In the genomic region with DNA sequence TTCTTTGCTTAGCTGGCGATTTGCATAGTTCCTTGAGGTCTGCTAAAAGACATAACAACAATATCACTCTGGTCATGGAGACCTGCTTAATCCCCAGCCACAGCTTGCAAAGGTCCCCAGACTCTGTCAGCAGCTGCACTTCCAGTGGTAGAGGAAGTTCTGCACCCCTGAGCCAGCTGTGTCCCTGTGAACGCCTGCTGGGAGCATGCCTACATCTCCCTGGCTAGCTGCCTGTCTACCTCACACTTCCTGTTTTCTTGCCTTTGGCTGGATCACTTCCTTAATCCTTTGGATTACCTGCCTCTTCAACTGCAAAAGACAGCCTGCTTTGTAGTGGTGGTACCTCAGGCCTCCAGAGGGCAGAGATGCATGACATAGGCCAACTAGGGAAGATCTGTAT, we compare ENCODE assay signal across 10 mouse cellular contexts. TPM values are rescaled to one million over a fixed set of nuclear protein-coding genes. Genes with fewer than 3 reads are reported as not detected.
DNase-seq lines count a peak whose midpoint lies in the region; ATAC-seq and TF ChIP-seq lines count a peak whose summit lies in the region.
"Had no signal": no experiment of that assay in that cellular context is flagged by ENCODE, and none has a peak within 500 bp of the region (broad histone marks: within the 10 kb centered on the region; RNA-seq: fewer than 3 reads in every experiment).

No protein-coding gene starts in this region.

- TF ChIP-seq CTCF in hindbrain, postnatal 0 days (IDR thresholded peaks at IDR 0.05; ENCODE audit: low read depth) = no peak

- no peak overlapping the region for H3K9ac ChIP-seq in hindbrain, embryonic 13.5 days
- H3K9ac ChIP-seq in hindbrain, postnatal 0 days (replicated peaks; ENCODE audit: low read length) = no peak overlapping the region
- H3K9ac ChIP-seq in heart, embryonic 15.5 days = no peak overlapping the region
- peak overlapping the region; percentile 43; the same call in 1 of the 2 replicates for H3K9ac ChIP-seq in limb, embryonic 13.5 days

- no peak overlapping the region for H3K4me3 ChIP-seq in hindbrain, embryonic 13.5 days
- no peak overlapping the region for H3K4me3 ChIP-seq in hindbrain, postnatal 0 days (ENCODE audit: low read length)
- H3K4me3 ChIP-seq in heart, embryonic 15.5 days = no peak overlapping the region
- no peak overlapping the region for H3K4me3 ChIP-seq in limb, embryonic 13.5 days

- peak overlapping the region; percentile 35; the same call in 1 of the 2 replicates for H3K27ac ChIP-seq in hindbrain, embryonic 13.5 days
- no peak overlapping the region; the same call in 1 of the 2 replicates for H3K27ac ChIP-seq in hindbrain, postnatal 0 days
- H3K27ac ChIP-seq in heart, embryonic 15.5 days = 0 out of 2 replicates have a peak overlapping the region, but pooled peaks have one; percentile 29
- H3K27ac ChIP-seq in limb, embryonic 13.5 days = no peak overlapping the region
- H3K27ac ChIP-seq: kidney, postnatal 0 days had no signal

- WGBS in hindbrain, embryonic 13.5 days = 28% methylated on average over 2 of the region's 2 CpGs
- WGBS in hindbrain, postnatal 0 days = 44% methylated on average over 2 of the region's 2 CpGs
- 24% methylated on average over 2 of the region's 2 CpGs for WGBS in heart, embryonic 15.5 days
- 16% methylated on average over 2 of the region's 2 CpGs for WGBS in limb, embryonic 13.5 days

- ATAC-seq in hindbrain, embryonic 13.5 days (ENCODE audit: low FRiP score) = no peak
- no peak for ATAC-seq in hindbrain, postnatal 0 days
- no peak for ATAC-seq in heart, embryonic 15.5 days (replicated peaks; ENCODE audit: insufficient number of reproducible peaks, insufficient read depth, low FRiP score, low read depth)
- ATAC-seq in limb, embryonic 13.5 days (ENCODE audit: low FRiP score, low read depth) = no peak

- H3K36me3 ChIP-seq in hindbrain, embryonic 13.5 days = no peaks in the 10 kb centered on the region
- H3K36me3 ChIP-seq in hindbrain, postnatal 0 days (ENCODE audit: insufficient read depth, low read length) = no peaks in the 10 kb centered on the region
- H3K36me3 ChIP-seq in heart, embryonic 15.5 days = no peaks in the 10 kb centered on the region
- H3K36me3 ChIP-seq in limb, embryonic 13.5 days = no peaks in the 10 kb centered on the region

- DNase-seq in hindbrain, postnatal 0 days (ENCODE audit: low spot score) = no peak
- DNase-seq in MEL-GATA-1-ER (ENCODE audit: extremely low read depth, low read depth) = peak; percentile 60
- DNase-seq in right cerebral cortex, postnatal 36 days (ENCODE audit: low spot score in 2 of 2) = no peak
- DNase-seq in layer of hippocampus, postnatal 10 days (ENCODE audit: low spot score in 2 of 2) = no peak
- DNase-seq in gastrocnemius, adult 18-20 months (ENCODE audit: low spot score) = no peak
- DNase-seq: right cerebral cortex, postnatal 14 days had no signal

- peaks cover 38% of the 10 kb centered on the region for H3K4me1 ChIP-seq in hindbrain, embryonic 13.5 days (replicated peaks)
- H3K4me1 ChIP-seq in hindbrain, postnatal 0 days (ENCODE audit: insufficient read depth, low read length) = peaks cover 8% of the 10 kb centered on the region; the same call in 1 of the 2 replicates
- H3K4me1 ChIP-seq in heart, embryonic 15.5 days (replicated peaks) = peaks cover 33% of the 10 kb centered on the region
- peaks cover 21% of the 10 kb centered on the region for H3K4me1 ChIP-seq in limb, embryonic 13.5 days

- H3K27me3 ChIP-seq in hindbrain, embryonic 13.5 days = no peaks in the 10 kb centered on the region
- H3K27me3 ChIP-seq in hindbrain, postnatal 0 days (ENCODE audit: insufficient read depth, low read length) = no peaks in the 10 kb centered on the region
- H3K27me3 ChIP-seq in heart, embryonic 15.5 days = no peaks in the 10 kb centered on the region
- H3K27me3 ChIP-seq in limb, embryonic 13.5 days = no peaks in the 10 kb centered on the region

- no peaks in the 10 kb centered on the region for H3K9me3 ChIP-seq in hindbrain, embryonic 13.5 days
- no peaks in the 10 kb centered on the region for H3K9me3 ChIP-seq in hindbrain, postnatal 0 days (ENCODE audit: low read length)
- no peaks in the 10 kb centered on the region for H3K9me3 ChIP-seq in heart, embryonic 15.5 days (replicated peaks)
- H3K9me3 ChIP-seq in limb, embryonic 13.5 days = no peaks in the 10 kb centered on the region

- H3K4me2 ChIP-seq in hindbrain, embryonic 13.5 days = no peak overlapping the region
- H3K4me2 ChIP-seq in hindbrain, postnatal 0 days (ENCODE audit: low read depth, low read length) = no peak overlapping the region
- H3K4me2 ChIP-seq in heart, embryonic 15.5 days = no peak overlapping the region
- no peak overlapping the region for H3K4me2 ChIP-seq in limb, embryonic 13.5 days (replicated peaks)

RNA-seq across cellular contexts. Expression of a gene that starts 6.5 kb away (rescaled TPM):
- 21.2 and 22.1 TPM in 2 replicates for polyA plus RNA-seq in hindbrain, embryonic 13.5 days (2015; fragmentation: Nextera tagmentation; extraction: Ambion mirVana)
- 32.7 and 38.9 TPM in 2 replicates for total RNA-seq in hindbrain, postnatal 0 days (2014; rRNA removed)
- polyA plus RNA-seq in hindbrain, postnatal 0 days (2015; fragmentation: Nextera tagmentation; extraction: Ambion mirVana) = 14.0 and 15.4 TPM in 2 replicates
- 24.4 and 29.9 TPM in 2 replicates for polyA plus RNA-seq in heart, embryonic 15.5 days (2015; fragmentation: Nextera tagmentation; extraction: Ambion mirVana)
- polyA plus RNA-seq in limb, embryonic 13.5 days (2015; fragmentation: Nextera tagmentation; extraction: Ambion mirVana) = 14.6 and 16.0 TPM in 2 replicates
- 10 to 100 TPM; 27.0 to 27.4 TPM for total RNA-seq in layer of hippocampus, postnatal 10 days (2021)
- 100 to 1,000 TPM in 1 of 2 experiments, 10 to 100 TPM in 1; 93.6 to 103 TPM for total RNA-seq in gastrocnemius, adult 18-20 months (2021)

Comparison
In these comparisons a context has a peak if more than half of its experiments do, and no peak if none do; other contexts are left out.
1. H3K27ac ChIP-seq: peak in hindbrain, embryonic 13.5 days (single experiment) and heart, embryonic 15.5 days (single experiment); none in hindbrain, postnatal 0 days (single experiment) and limb, embryonic 13.5 days (single experiment).